Mouse (Mus musculus): Measurements from ENCODE around the gene St6galnac4. TPM values are rescaled to one million over a fixed set of nuclear protein-coding genes. Genes with fewer than 3 reads are reported as not detected.

The St6galnac4 gene
- polyA plus RNA-seq, 1 experiment = 18.7 TPM

DNA sequence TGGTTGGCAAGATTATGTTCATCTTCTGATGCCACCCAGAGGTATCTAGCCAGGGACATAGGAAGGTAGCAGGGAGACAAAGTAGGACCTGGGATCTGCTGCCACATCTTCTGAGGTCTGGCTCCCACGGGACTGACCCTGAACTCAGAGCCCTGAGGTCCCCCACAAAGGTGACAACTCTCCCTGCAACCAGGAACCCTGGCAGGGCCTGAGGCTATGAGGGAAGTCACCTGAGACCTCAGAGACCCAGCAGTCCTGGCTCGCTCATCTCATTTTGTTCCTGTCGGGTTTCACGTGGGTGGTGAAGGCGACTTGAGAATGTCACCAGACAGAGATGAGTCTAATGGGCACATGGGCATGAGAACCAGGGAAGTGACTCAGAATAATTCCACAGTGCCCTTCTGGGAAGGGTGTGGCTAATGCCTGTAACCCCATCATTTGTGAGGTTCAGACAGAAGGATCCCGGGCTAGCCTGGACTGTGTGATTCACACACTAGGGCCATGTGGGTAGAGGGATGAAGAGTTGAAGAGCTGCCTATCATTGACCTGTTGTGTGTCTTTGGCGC is 1.7 kb upstream of the St6galnac4 start:
- TF ChIP-seq POLR2A (IDR thresholded peaks at IDR 0.05; ENCODE audit: borderline replicate concordance, control insufficient read depth, low read depth, low read length) (no peak), CTCF (IDR thresholded peaks at IDR 0.05; ENCODE audit: control insufficient read depth, insufficient read depth, low read length) (no peak)
- H3K4me1 ChIP-seq (ENCODE audit: control insufficient read depth, insufficient read depth, low read length) = no peaks in the 10 kb centered on the region; the same call in 1 of the 2 replicates
- H3K4me3 ChIP-seq (replicated peaks; ENCODE audit: control insufficient read depth, low read depth, low read length) = no peak overlapping the region
- no peak overlapping the region for H3K27ac ChIP-seq (ENCODE audit: control insufficient read depth, insufficient read depth, low read depth, low read length, poor library complexity)
- 83% methylated on average over 7 of the region's 7 CpGs for WGBS

DNA sequence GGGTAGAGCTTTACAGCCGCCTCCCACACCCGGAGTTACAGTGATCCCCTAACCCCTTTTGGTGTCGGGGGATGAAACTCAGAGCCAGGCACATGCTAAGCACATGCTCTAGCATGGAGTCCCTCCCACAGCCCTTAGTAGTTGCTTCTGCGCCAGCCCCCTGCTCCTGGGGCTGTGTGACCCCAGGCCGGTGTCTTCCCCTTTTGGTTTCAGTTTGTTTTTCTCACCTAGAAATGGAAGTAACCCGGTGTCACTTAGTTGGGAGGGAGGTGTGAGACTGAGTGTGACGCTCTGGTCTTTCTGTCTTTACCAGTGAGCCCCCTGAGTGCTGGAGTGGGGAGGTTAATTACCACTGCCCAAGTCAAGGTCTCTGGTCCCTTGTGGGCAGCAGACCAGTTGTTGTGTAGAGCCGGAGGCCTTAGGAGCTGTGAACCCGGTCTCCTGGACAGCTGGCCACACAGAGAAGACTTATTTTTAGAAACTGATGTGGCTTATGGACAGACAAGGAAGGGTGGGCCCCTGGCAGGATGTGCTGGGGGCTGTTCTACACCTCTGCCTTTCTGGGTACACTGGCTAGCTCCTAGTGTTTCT is 931 bp downstream of the St6galnac4 start:
- H3K27ac ChIP-seq (ENCODE audit: control insufficient read depth, insufficient read depth, low read depth, low read length, poor library complexity) = peak overlapping the region; percentile 67
- WGBS = under 1% methylated on average over 9 of the region's 9 CpGs
- no peak for TF ChIP-seq CTCF (IDR thresholded peaks at IDR 0.05; ENCODE audit: control insufficient read depth, insufficient read depth, low read length)
- TF ChIP-seq POLR2A (IDR thresholded peaks at IDR 0.05; ENCODE audit: borderline replicate concordance, control insufficient read depth, low read depth, low read length) = no peak
- H3K4me3 ChIP-seq (replicated peaks; ENCODE audit: control insufficient read depth, low read depth, low read length) = peak overlapping the region; percentile 92
- no peaks in the 10 kb centered on the region; the same call in 1 of the 2 replicates for H3K4me1 ChIP-seq (ENCODE audit: control insufficient read depth, insufficient read depth, low read length)

DNA sequence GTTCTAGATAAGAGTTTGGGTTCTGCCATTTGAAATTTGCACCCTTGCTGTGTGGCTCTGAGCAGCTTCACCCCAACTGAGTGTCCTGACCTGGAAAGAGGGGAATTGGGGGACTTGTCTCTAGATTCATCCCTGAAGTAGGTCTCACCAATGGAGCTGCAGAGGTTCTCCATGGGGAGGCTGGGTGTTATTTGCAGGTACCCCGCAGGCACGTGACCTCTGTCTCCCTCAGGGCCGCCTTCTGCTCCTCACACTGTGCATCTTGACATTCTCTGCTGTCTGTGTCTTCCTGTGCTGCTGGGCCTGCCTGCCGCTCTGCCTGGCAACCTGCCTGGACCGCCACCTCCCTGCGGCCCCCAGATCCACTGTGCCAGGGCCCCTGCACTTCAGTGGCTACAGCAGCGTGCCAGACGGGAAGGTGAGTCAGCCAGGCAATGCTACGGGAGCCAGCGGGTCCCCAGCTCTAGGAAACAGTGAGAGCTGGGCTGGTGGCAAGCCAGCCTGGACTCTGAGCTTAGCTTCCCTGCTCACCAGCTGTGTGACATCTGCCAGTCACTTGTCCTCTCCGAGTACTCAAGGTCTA is 2.4 kb downstream of the St6galnac4 start:
- no peak for TF ChIP-seq POLR2A (IDR thresholded peaks at IDR 0.05; ENCODE audit: borderline replicate concordance, control insufficient read depth, low read depth, low read length)
- TF ChIP-seq CTCF (IDR thresholded peaks at IDR 0.05; ENCODE audit: control insufficient read depth, insufficient read depth, low read length) = no peak
- no peaks in the 10 kb centered on the region; the same call in 1 of the 2 replicates for H3K4me1 ChIP-seq (ENCODE audit: control insufficient read depth, insufficient read depth, low read length)
- H3K4me3 ChIP-seq (replicated peaks; ENCODE audit: control insufficient read depth, low read depth, low read length) = no peak overlapping the region
- 64% methylated on average over 11 of the region's 11 CpGs for WGBS
- H3K27ac ChIP-seq (ENCODE audit: control insufficient read depth, insufficient read depth, low read depth, low read length, poor library complexity) = no peak overlapping the region

DNA sequence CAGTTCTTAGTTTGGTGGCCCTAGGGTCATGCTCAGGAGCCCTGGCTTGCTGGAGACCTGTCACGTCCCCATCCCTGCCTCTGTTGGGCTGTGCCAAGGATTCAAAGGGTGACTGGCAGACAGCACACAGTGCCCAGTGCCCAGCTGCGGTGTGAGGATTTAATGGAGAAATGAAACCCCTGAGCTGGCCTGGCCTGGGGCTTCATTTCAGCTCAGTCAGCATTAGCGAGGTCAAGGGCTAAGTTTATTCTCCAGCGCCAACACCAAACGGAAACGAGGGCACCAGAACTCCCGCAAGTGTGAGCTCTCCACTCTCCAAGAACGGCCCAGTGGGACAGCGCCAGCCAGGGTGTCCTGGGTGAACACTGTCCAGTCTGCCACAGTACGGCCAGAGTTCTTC is 3.3 kb downstream of the St6galnac4 start:
- Histone ChIP-seq H3K27ac (ENCODE audit: control insufficient read depth, insufficient read depth, low read depth, low read length, poor library complexity) (no peak overlapping the region), H3K4me1 (ENCODE audit: control insufficient read depth, insufficient read depth, low read length) (no peaks in the 10 kb centered on the region; the same call in 1 of the 2 replicates), H3K4me3 (replicated peaks; ENCODE audit: control insufficient read depth, low read depth, low read length) (no peak overlapping the region)
- no peak for TF ChIP-seq CTCF (IDR thresholded peaks at IDR 0.05; ENCODE audit: control insufficient read depth, insufficient read depth, low read length)
- TF ChIP-seq POLR2A (IDR thresholded peaks at IDR 0.05; ENCODE audit: borderline replicate concordance, control insufficient read depth, low read depth, low read length) = no peak
- 83% methylated on average over 10 of the region's 10 CpGs for WGBS

DNA sequence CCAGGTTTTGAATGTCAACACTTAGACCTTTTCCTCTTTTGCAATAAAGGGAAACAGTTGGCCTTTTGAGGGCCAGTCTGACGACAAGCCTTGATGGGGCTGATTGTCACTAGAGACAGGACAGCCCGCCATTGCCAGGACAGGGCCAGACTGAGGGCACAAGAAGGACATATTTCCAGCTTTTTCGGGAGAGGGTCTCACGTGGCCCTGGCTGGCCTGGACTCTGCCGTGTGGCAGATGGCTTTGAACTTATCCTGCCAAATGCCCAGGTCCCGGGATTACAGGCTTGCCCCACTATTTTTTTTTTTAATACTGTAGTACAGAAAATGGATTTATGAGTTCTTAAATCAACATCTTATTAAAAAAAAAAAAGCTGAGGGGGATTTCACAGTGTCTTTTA is 4.4 kb downstream of the St6galnac4 start:
- no peak overlapping the region for H3K27ac ChIP-seq (ENCODE audit: control insufficient read depth, insufficient read depth, low read depth, low read length, poor library complexity)
- H3K4me3 ChIP-seq (replicated peaks; ENCODE audit: control insufficient read depth, low read depth, low read length) = no peak overlapping the region
- 60% methylated on average over 6 of the region's 6 CpGs for WGBS
- H3K4me1 ChIP-seq (ENCODE audit: control insufficient read depth, insufficient read depth, low read length) = no peaks in the 10 kb centered on the region; the same call in 1 of the 2 replicates
- TF ChIP-seq CTCF (IDR thresholded peaks at IDR 0.05; ENCODE audit: control insufficient read depth, insufficient read depth, low read length) (no peak), POLR2A (IDR thresholded peaks at IDR 0.05; ENCODE audit: borderline replicate concordance, control insufficient read depth, low read depth, low read length) (no peak)

DNA sequence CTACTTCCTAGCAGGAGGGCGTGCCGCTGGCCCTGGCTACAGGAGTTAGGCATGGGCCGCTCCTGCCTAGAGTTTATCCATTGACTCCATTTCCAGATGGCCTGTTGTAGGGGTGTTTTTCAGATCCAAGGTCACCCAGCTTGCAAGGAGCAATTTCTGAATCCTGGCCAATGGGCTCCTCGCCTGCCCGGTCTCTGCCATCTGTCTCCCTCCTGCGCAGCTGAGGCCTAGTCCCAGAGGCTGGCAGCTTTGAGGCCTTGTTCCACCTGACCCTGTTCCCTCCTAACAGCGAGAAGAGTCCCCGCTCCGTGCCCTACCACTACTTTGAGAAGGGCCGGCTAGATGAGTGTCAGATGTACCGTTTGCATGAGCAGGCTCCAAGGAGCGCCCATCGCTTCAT is 9.8 kb downstream of the St6galnac4 start:
- H3K27ac ChIP-seq (ENCODE audit: control insufficient read depth, insufficient read depth, low read depth, low read length, poor library complexity) = no peak overlapping the region
- TF ChIP-seq CTCF (IDR thresholded peaks at IDR 0.05; ENCODE audit: control insufficient read depth, insufficient read depth, low read length) = no peak
- TF ChIP-seq POLR2A (IDR thresholded peaks at IDR 0.05; ENCODE audit: borderline replicate concordance, control insufficient read depth, low read depth, low read length) = no peak
- WGBS = 88% methylated on average over 13 of the region's 13 CpGs

DNA sequence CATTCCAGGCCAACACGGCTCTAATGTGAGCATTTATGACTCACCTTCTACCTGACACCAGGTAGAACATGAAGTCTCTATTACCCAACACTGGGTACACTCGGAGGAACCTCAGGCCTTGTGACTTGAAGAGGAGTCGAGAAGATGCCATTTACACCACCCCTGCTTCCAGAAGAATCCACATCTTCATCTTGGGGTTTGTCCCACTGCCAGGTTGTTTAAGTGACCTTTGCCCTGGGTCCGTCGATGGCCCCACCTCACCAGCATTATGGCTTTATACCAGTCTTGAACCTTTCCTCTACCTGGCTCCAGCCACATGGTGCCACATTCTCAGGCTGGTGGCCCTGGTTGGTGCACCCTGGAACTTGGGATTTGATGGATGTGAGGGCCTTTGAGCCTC is 10.4 kb downstream of the St6galnac4 start:
- 83% methylated on average over 5 of the region's 5 CpGs for WGBS

More for the DNA sequence above, 9.8 kb downstream of the St6galnac4 start:
- Histone ChIP-seq H3K4me3 (replicated peaks; ENCODE audit: control insufficient read depth, low read depth, low read length) (no peak overlapping the region), H3K4me1 (ENCODE audit: control insufficient read depth, insufficient read depth, low read length) (peaks cover 1% of the 10 kb centered on the region; the same call in 1 of the 2 replicates)

DNA sequence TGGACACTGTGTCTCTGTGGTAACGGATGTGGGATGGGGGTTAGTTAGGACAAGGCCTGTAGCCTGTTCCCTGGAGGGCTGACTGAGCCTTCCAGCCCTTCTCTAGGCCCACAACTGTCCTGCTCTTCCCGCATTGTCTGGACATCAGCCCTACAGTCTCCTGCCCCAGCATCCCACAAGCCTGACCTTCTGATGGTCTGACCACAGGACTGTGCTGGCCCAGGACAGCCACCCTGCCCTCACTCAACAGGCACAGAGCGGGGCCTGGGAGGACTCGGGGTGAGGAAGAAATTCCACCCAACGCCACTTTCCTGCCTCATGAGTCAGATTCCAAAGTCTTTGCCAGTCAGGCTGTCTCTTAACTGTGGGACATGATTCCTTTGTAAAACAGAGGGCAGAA is 10.8 kb downstream of the St6galnac4 start:
- Histone ChIP-seq H3K4me1 (ENCODE audit: control insufficient read depth, insufficient read depth, low read length) (peaks cover 1% of the 10 kb centered on the region; the same call in 1 of the 2 replicates), H3K27ac (ENCODE audit: control insufficient read depth, insufficient read depth, low read depth, low read length, poor library complexity) (no peak overlapping the region), H3K4me3 (replicated peaks; ENCODE audit: control insufficient read depth, low read depth, low read length) (no peak overlapping the region)
- 78% methylated on average over 5 of the region's 5 CpGs for WGBS
- TF ChIP-seq CTCF (IDR thresholded peaks at IDR 0.05; ENCODE audit: control insufficient read depth, insufficient read depth, low read length) = no peak
- TF ChIP-seq POLR2A (IDR thresholded peaks at IDR 0.05; ENCODE audit: borderline replicate concordance, control insufficient read depth, low read depth, low read length) = no peak

More for the DNA sequence above, 10.4 kb downstream of the St6galnac4 start:
- Histone ChIP-seq H3K4me1 (ENCODE audit: control insufficient read depth, insufficient read depth, low read length) (peaks cover 1% of the 10 kb centered on the region; the same call in 1 of the 2 replicates), H3K4me3 (replicated peaks; ENCODE audit: control insufficient read depth, low read depth, low read length) (no peak overlapping the region), H3K27ac (ENCODE audit: control insufficient read depth, insufficient read depth, low read depth, low read length, poor library complexity) (no peak overlapping the region)
- TF ChIP-seq POLR2A (IDR thresholded peaks at IDR 0.05; ENCODE audit: borderline replicate concordance, control insufficient read depth, low read depth, low read length) (no peak), CTCF (IDR thresholded peaks at IDR 0.05; ENCODE audit: control insufficient read depth, insufficient read depth, low read length) (no peak)
